Mouse (Mus musculus) Muller cell, postnatal 12 days (primary cell): ENCODE results near the gene S1pr1.

ENCODE experiments used
- DNase-seq: peaks from one replicate; pipeline ENCODE4 v3.0.0-alpha.2; 2015; ENCODE audit errors: inconsistent ontology term

Gene S1pr1

DNA sequence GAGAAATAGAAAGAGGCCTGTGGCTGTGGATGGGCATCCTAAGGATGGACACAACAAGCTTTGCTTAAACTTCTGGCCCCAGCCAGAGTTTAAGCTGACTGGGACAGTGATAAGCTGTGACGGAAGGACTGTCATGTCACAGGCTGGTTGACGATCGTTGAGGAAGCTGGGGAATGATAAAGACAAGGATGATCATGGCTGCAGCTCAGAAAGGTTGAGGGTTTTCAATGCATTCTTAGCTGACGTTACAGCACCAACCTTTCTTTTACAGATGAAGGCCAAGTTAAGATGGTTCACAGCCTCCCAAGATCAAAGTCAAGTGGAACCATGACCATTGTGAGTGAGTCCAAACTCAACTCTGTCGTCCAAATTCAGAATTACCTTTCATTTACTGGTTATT is 40.2 kb downstream of the S1pr1 start:
- no peak for DNase-seq

DNA sequence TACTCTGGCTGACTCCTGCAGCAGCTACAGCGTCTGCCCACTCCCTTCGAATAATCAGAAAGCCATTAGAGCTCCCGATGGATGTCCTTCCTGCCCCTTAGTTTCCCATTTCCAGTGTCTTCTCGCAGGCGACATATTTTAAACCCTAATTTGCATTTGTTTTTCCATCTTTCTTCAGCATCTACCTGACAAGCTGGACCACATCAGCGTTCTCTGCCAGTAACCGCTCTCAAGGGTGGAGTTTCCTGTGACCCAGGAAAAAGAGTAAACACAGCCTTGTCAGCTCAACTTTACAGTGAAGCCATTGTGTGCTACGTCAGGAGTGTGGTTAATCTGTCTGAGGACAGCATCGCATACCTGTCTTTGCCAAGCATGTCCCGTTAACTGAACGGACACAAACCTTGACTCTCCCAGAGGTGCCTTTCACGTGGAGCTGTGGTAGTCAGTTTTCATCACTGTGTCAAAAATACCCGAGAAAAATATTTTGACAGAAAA is 41.2 kb downstream of the S1pr1 start:
- DNase-seq: no peak

DNA sequence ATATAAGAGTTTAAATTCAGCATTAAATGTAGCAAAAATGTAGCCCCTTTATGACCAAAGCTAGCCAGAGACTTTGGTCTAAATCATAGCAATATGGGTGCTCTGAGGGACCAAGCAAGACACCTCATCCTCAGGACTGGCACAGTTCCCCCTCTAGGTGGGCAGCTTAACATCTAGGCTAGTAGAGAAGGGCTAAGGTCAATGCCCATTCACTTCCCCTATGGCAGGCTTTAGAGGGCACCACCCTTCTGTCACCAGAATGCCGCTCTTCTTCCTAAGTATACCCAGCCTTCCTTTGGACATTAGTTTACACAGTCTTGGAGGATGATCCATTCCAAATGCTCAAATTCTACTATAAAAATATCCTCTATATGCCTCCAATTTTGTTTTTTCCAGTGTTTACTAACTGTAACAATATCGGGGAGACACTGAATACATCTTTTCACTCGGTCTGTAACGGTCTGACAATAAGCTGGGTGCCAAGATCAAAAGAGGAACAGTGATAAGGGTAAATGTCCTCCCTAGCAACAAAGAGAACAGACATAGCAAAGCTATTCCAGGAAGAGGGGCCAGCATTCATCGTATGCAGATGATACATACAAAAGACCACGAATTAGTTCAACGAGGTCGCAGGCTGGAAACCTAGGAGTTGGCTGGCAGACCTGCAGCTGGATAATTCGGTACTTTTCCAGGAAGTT is 41.8 kb downstream of the S1pr1 start:
- no peak for DNase-seq

DNA sequence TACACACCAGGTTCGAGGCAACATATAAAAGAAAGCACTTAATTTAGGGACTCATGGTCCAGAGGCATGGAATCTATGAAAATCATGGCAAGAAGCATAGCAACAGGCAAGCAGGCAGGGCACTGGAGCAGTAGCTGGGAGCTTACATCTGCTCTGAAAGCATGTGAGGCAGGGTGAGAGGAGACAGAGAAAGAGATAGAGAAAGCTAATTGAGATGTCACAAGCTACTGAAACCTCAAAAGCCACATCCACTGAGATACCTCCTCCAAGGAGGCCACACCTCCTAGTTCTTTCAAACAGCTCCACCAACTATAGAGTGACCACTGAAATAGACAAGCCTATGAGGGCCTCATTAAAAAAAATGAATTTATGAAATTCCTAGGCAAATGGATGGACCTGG is 45.6 kb downstream of the S1pr1 start:
- no peak for DNase-seq

DNA sequence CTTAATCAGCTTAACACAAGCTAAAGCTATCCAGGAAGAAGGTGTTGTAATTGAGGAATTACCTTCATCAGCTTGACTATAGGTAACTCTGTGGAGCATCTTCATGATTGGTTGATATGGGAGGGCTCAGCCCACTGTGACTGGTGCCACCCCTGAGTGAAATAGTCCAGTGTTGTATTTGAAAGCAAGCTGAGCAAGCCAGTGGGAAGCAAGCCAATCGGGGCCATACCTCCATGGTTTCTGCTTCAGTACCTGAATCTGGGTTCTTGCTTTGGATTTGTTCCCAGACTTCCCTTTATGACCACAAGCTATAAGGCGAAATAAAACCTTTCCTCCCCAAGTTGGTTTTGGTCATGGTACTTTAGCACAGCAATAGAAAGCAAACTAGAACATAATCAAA is 47.7 kb downstream of the S1pr1 start:
- no peak for DNase-seq

DNA sequence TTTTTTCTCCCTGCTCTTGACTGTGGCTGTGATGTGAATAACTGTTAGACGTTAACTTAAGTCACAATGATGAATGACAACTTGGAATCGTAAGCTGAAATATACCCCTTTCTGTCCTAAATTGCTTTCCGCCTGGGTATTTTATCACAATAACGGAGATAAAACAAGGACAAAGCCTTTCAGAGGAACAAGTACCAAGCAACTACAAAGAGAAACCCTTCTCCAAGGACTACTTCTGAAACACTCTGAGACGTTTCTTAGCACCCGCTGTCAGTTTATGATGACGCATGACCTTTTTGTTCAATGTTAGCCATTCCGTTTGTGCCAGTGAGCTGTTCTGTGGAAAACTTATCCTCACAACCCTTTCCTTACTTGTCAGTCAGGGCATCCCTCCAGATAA is 48.3 kb downstream of the S1pr1 start:
- no peak for DNase-seq

DNA sequence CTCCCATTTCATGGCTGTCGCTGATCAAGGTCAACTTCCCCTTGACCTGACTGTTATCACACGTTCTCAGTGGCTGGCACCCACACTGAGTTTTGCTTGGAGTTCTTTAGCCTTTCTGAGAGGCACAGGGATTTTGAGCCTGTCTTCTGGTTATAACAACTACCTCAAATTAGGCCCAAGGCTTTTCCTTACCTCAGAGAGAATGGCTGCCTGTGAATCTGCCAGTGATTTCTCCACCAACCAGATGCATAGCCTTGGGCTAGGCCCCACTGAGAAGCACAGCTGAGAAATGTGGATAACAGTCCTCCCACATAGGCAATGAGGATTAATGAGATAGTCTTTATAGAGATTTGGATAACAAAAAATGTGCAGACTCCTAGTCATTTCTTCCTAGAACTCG is 50.4 kb downstream of the S1pr1 start:
- DNase-seq: no peak

DNA sequence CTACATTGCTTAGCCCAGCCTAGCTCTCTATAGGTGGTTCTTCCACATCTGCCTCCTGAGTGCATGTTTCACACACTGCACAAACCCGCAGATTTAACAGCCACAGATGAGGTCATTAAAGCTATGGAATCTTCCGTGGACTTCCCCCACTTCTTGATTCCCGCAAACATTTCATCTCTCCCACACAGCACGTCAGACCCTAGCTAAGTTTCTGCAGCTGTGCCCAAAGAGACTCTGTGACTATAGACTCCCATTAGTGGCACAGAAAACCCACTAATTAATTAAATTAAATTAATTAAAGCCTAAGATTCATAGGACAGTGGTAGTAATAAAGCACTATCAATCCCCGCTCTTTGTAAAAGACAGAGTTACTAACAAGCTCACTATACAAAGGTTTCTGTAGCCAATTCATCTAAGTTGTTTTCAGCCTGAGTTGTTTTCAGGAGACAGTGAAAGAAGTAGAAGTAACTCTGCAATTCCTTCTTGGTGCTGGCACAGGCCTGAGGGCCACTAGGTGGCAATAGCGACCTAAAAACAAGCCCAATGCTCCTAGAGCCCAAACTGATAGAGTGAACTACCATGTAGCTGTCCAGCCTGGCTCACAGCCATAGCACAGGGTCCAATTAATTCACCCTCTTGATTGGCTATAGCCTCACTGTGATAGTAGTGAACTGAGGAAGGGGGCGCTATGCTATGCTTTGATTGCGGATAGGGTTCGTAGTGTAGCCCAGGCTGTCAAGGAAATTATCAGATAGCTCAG is 54.0 kb downstream of the S1pr1 start:
- peak; percentile 78 for DNase-seq
